Mouse (Mus musculus) R1 (cell line): Measurements from ENCODE around the gene Vmp1.
A peak's percentile ranks its signal among the peaks of the same experiment; 100 is the strongest.

Source experiments
- DNase-seq: peaks from one replicate; pipeline ENCODE4 v3.0.0-alpha.2; 2018; ENCODE audit warnings: low read depth, low spot score

Vmp1 gene

GRCm38 (mm10) chr11:86585598-86585984, 98.0 kb downstream of the Vmp1 start:
- DNase-seq: no peak

- no peak for DNase-seq
These were observed 98.6 kb downstream of the Vmp1 start for GRCm38 (mm10) chr11:86584898-86585597.

GRCm38 (mm10) chr11:86583990-86584897, 99.4 kb downstream of the Vmp1 start:
- no peak for DNase-seq

- DNase-seq: no peak
These were observed 100.3 kb downstream of the Vmp1 start for GRCm38 (mm10) chr11:86583313-86583825.

DNA sequence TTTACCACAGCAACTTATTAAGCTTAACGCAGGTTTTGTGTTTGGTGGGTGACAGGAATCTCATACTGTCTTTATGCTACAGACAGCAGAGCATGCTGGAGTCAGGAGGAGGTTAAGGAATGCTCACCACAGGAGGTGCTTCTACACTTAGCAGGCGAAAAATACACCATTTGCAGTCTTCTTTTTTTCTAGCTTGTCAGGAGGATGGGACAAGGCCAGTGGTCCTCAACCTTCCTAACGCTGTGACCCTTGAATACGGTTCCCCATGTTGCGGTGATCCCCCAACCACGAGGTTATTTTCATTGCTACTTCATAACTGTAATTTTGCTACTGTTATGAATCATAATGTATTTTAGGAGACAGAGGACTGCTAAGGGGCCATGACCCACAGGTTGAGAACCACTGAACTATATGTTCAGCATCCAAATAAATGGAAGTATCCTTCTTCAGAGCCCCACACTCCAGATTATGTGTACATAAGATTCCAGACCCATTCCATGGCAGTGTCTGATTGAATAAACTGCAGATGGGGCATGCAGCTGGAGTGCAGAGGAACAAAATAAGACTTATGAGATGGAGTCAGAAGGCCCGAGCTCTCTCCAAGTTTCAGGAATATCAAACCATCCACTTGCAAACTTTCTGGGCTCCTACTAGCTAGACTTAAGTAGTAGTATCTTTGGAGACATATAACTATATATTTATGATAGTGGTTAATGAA, 100.9 kb downstream of the Vmp1 start:
- DNase-seq: peak; percentile 58

DNA sequence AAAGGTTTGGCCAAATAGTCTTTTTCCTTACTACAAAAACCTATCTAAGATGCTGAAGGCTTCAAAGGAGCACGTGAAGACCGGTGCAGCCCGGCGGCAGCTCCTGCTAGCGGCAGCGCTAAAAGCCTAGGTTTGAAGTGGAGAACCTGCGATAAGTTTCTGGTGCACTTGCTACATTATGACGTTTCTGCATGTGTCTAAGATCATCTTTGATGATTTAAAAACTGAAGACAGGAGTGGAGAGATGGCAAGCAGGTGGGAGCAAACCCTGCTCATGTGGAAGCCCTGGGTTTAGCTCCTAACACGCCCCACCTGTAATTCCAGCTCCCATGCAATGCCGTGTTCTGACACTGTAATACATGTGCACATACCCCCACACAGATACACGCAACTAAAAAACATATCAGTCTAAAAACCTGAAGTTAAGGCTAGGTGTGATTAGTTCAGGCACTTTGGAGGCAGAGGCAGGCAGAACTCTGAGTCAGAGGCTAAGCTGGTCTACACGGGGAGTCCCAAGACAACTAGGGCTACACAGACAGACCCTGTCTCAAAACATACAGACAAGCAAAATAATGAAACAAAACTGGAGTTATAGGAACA, 101.6 kb downstream of the Vmp1 start:
- DNase-seq: no peak

DNA sequence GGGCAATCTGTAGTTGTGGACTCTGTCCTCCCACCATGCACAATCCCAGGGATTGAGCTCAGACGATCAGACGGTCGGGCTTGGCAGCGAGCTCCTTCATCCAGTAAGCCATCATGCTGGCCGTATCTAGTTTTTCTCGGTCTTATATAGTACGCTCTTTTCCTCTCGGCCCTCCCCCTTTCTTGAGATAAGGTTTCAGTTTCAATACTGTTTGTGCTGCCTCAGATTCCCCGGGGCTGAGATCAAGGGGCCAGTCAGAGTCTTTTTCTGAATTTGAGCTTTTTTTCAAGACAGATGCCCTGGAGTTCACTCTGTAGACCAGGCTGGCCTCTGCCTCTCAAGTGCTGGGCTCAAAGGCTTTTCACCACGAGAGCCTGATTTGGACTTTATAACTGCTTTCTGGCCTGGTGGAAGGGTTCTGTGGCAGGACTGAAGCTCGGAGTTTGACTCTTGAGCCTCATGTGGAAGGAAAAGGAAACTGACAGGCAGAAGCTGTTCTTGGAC, 102.3 kb downstream of the Vmp1 start:
- peak; percentile 48 for DNase-seq

DNA sequence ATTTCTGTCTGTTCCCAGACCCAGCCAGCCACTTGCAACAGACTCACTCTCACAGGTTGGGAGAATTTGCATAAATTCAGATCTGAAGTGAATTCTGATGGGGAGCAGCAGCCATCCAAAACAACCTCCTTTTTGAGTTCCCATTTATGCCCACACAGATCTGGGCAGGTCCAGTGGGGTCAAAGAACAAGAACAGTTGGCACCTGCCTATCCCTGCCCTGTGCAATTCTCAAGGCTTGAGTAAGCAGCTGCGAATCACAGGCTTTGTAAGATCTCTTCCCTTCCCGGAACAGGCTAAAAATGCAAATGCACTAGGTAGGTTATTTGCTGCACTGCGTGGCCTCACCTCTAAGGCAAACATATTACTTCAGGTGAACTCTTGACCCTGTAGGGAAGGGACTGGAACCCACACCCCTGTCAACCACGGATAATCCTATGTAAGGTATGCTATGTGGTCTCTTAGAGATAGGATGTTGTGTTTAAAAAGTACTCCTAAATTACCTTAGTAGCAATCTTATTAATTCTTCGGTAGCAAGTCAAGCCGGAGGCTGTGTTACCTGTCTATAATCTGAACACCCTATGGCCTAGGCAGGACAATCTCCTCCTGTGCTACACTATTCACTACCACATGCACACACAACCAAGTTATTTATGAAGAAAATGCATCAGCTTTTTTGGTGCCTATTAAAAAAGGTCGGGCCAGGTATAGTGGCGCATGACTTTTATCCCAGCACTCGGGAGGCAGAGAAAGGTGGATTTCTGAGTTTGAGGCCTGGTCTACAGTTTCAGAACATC, 103.1 kb downstream of the Vmp1 start:
- peak; percentile 75 for DNase-seq

GRCm38 (mm10) chr11:86579731-86580318, 103.8 kb downstream of the Vmp1 start:
- DNase-seq: no peak

DNA sequence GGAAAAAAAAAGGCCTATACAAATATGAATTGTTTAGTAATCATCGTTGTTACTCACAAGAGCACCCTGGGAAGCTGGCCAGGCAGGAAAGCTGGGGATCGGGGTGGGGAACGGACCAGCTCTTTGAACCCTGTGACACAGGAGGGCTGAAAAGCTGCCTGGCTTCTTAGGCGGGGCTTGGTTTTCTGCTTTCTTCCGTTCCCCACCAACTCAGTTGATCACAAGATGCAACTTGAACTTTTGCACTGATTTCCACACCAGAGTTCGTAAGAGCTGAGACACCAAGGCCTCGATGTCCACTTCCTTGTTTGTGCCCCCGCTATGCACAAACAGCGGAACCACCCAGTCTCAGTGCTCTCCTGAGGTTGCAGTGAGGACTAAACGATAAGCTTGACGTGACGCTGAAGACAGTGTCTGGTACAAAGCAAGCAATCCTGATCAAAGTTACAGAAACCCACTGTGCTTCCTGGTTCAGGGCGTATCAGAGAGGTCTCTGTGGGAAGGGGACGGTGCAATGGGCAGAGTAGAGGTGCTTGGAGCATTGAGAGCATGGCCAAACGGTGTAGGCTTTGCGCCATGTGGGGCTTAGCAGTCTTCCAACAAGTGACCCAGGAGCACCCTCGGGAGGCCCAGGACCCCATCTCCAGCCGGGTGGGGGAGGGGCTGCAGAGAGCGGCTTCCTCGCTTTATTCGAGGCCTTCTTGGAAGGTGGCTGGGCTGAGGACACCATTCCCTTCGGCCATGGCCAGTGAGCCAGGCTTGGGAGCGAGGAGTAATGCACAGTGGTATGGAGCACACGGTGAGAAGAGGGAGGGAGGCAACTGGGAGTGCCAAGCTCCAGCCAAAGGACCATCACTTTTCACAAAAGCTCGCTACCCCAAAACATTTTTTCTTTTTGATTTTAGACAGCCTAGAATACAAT, 104.6 kb downstream of the Vmp1 start:
- DNase-seq: peak; percentile 57

DNA sequence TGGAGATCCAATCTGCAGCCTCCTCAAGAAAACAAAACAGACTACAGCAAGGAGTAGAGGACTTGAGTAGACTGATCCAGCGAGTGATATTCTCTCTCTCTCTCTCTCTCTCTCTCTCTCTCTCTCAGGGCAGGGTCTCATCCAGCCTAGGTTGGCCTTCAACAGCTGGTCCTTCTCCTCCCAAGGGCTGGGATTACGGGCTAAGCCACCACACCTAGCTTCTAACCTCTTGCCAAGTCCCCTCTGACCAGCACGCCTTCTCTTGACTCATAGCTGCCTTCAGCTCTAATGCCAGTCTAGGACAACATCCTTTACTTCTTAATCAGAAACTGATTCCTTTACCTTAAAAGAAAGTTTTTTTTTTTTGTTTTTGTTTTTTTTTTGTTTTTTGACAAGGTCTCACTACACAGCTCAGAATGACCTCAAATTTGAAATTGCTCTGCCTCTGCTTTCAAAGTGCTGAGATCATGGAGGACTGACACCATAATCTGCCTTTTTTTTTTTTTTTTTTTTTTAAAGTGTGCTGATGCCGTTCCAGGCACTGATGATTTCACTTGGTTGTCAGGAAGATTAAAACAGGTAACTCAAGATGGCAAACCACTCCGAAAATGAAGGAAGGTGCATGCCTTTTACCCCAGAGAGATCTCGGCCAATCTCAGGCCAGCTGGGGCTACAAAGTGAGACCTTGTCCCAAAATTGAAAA, 105.4 kb downstream of the Vmp1 start:
- no peak for DNase-seq

- DNase-seq: peak; percentile 89
These were observed 106.4 kb downstream of the Vmp1 start for GRCm38 (mm10) chr11:86577231-86577630.

GRCm38 (mm10) chr11:86575632-86576378, 107.8 kb downstream of the Vmp1 start:
- DNase-seq: peak; percentile 99

DNA sequence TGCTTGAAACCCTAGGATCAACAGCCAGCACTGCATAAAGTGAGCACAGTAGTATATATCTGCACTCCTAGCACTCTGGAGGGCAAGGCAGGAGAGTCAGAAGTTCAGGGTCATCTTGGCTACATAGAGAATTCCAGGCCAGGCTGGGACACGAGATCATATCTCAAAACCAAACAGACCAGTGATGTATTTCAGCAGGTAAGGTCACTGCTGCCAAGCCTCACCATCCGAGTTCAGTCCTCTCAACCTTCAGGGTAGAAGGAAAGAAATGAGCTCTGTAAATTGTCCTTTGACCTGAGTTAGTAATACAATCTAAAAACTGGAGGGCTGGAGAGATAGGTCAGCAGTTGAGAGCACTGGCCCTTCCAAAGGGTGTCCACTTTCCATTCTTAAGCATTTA, 109.2 kb downstream of the Vmp1 start:
- DNase-seq: no peak

DNA sequence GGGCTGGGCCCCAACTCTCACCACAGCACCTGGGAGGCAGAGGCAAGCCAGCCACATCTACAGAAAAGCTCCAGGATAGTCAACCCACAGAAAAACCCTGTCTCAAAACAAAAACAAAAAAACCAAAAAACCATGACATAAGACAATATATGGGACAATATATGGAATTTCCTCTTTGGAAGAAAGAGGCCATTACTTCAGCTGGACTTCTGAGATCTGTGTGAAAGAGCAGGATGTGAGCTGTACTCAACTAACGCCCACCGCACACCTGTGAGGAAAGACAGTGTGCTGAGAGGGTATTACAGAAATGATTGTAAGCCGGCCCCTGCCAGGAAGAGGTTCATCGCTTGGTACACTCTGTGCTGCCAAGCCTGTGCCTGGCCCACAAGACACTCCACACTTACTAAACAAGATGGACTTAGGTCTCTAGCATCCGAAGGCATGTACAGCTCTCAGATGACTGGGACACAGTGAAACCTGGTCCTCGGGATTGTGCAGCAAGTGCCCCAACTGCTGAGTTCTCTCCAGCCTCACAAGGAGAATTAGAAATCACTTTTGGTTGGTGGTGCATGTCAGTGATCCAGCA, 109.9 kb downstream of the Vmp1 start:
- no peak for DNase-seq

GRCm38 (mm10) chr11:86572623-86573022, 111.0 kb downstream of the Vmp1 start:
- no peak for DNase-seq

GRCm38 (mm10) chr11:86571871-86572270, 111.8 kb downstream of the Vmp1 start:
- no peak for DNase-seq
